Mouse (Mus musculus): Measurements from ENCODE around the gene Ccnt1.
A peak's percentile ranks its signal among the peaks of the same experiment; 100 is the strongest.

Ccnt1 gene

DNA sequence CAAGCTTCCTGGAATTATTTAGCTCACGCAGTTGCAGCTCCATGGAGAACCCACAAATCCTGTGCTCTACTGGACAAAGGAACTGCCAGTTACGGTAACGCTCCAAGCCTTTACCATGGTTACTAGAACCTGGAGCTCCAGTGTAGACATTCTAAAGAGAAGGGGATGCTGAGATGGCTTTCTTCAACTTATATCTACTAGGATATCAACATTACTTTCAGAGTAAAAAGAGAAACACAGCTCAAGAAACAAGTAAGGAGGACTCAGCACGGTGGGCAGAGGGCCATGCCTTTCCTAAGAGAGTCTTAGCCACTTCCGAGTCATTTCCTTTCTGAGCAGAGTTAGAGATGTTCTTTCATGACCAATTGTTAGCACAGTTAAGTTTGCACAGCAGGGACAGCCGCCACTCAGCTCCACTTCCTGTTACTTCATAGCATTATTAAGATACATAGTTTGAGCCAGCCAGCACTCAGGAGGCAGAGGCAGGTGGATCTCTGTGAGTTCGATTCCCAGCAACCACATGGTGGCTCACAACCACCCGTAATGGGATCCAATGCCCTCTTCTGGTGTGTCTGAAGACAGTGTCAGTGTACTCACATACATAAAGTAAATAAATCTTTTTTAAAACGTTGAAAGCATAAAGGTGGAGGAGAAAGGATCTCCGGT lies at the start of gene Ccnt1, which contains the start of gene 4930415O20Rik:
TSS of gene Ccnt1 (minus strand) at position 51 of the 666 bp plus-strand sequence.
TSS of gene 4930415O20Rik (plus strand) at position 132 of the 666 bp plus-strand sequence.
- no peak for DNase-seq

DNA sequence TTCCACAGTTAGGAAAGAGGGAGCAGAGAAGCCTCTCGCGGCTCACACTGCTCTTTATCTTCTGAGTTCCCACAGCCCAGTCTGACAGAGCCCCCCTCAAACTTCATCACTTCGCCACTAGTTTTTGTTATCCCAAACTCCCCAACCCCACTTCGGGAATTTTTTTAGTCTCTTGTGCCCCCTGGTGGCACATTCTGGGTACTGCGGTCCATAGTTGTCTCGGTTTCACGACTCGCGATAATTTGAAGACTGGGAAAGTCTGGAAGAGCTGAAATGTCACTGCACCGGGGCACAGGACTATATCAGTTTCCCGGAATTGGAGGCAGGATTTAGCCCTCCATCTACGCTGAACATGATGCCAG lies 46.4 kb upstream of the Ccnt1 start:
- DNase-seq: peak; percentile 83

DNA sequence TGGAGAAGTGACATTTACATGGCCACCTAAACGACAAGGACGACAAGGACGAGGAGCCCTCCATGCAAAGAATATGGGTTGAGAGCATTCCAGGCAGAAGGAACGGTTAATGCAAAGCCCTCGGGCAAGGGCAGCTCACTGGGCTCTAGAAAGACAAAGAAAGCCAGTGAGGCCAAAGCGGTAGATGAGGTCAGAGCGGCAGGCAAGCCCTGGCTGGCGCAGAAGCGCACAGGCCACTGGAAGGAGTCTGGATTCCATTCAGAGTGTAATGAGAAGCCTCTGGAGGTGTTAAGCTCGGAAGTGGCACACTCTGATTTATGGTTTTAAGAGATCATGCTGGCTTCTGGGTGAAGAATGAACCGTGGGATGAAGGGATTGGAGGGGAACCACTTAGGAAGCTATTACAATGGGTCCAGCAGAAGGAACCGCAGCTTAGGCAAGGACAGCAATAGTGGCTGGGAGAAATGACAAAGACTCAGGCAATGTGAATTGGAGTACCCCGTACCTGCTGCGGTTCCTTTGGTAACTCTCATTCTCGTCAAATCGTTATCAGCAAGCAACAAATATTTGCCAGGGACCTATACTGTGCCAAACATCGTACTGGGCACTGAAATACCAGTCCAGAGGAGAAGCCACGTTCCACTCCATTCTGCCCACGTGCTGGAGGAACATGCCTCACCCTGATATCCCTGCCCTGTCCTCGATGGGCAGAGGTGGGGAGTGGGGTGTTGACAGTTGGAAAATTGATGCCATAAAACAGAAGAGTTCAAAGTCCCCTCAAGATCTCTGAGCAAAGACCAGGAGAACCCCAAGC lies 45.8 kb upstream of the Ccnt1 start:
- DNase-seq: no peak

DNA sequence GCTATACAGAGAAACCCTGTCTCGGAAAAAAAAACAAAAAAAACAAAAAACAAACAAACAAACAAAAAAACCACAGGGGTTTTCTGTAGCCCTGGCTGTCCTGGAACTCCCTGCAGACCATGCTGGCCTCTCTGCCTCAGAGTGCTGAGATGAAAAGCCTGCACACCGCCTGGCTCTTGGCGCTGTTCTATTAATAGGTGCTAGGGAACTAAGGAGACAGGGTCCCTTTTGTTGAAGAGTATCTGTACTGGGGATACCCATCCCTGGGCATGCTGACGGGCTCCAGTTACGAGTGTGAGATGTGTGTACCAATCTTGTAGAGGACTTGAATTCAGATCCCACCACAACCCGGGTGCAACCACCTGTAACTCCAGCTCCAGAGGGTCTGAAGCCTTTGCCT lies 45.0 kb upstream of the Ccnt1 start:
- no peak for DNase-seq

DNA sequence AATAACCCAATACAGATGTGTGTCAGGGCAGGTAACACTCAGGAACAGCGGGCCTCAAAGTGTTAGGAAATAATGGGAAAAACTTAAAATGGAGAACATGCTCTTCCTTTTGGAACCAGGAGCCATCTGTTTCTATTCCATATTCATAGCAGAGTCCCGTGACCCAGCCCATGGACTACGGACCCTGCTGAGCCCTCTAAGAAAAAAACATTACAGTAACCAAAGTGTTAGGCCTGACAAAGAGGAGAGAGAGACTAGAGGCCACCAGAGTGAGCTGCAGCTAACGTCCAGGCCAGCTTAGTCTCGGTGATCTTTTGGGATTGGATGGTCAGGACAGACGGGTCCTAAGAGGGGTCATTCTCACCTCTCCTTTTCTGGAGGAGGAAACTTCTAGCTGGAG lies 44.2 kb upstream of the Ccnt1 start:
- no peak for DNase-seq

DNA sequence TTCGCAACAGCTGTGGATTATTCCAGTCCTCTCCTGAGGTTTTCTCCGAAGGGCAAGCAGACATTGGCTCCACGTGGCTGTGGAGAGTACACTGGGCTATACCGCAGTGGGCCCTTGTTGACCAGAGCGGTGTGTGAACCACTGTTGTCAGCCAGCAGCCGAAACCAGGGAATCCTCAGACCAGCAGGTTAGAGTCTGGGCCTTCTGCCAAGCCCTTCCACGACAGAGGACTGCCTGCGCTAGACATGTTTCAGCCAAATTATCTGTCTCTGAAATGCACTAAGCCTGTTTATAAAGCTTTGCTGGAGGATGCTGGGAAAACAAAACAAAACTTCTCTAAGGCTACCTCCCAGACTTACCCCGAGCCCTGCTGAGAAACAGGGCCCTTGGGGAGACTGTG lies 43.8 kb upstream of the Ccnt1 start:
- DNase-seq: no peak

DNA sequence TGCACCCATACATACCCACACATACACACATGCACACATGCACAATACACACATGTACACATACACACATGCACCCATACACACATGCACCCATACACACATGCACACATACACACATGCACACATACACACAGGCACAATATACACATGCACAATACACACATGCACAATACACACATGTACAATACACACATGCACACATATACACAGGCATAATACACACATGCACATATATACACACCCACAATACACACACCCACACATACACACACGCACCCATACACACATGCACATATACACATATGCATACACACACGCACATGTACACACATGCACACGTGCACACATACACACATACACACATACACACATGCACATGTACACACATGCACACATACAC lies 41.5 kb upstream of the Ccnt1 start:
- no peak for DNase-seq

DNA sequence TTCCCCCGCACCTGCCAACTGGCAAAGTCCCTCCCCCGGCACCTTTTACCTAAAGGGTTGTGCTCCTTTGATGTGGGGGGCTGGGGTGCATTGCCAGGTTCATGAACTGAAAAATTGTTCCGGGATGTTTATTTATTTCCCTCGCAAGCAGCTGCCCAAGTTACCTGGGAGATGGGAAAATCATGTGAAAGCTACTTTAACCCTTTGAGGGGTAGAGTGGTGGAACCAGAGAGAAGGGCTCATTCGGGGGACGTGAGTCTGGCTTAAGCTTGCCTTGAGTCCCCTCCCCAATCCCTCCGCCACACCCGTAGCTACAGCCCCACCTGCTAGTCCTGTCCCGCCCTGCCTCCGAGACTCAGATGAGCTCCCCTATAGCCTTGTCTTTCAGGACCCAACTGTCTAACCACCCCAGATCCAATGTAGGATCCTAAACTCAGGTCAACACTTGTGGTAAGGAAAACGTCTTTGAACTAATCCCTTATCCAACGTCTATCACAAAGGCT lies 39.5 kb upstream of the Ccnt1 start:
- no peak for DNase-seq

DNA sequence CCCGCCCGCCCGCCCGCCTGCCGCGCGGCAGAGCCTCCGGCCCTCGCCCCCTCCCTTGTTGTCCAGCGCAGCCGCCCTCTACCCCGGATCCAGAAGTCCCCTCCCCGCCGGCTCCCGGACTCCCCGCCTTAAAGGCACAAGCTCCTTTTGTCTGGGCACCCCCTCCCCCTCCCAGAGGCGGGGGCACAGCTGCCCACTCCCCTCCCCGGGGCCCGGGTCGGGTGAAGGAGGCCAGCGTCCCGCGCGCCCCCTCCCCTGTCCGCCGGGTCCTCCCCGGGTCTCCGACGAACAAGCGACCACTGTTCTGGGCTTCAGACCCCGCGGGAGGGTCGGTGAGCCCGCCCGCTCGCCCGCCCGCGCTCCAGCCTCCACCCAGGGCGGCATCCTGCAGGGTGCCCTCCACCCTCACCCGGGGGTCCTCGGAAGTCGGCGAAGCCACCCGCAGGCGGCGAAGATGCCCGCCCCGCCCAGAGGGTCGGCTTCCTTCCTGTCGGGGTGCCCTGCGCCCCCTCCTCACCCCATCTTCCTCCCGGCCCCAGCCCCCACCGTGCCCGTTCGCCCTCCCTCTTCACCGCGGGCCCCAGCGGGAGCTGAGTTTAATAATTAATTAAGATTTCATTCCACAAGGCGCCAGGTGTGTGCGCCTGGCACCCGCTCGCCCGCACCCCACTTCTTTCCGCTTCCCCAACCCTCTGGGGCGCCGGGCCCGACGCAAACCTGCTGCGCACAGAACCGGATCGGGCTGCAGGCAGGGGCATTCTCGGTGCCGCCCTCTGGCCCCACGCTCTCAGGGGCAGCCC lies 38.8 kb upstream of the Ccnt1 start, which contains the start of gene Adcy6:
TSS of gene Adcy6 (minus strand) at position 746 of the 800 bp plus-strand sequence.
- peak; percentile 61 for DNase-seq

DNA sequence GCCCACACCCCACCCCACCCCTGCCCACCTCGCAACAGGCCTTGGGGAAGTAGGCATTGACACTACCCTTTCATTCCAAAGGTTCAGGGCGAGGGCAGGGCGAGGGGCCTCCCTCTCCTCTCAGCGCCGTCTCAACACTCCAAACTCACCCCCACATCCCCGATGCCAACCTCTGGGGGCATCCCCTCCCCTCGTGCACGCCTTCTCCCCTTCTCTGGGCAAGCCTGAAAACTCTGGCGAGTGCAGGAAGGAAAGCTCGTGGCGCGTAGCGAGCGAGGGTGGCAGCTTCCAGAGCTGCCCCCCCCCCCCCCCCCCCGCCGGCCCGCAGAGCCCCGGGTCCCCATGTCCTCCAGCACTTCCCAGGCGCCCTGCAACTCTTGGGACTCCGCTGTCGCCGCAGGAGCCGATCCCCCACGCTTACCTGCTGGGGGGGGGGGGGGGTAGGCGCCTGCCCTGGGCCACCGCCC lies 38.1 kb upstream of the Ccnt1 start:
- DNase-seq: no peak

DNA sequence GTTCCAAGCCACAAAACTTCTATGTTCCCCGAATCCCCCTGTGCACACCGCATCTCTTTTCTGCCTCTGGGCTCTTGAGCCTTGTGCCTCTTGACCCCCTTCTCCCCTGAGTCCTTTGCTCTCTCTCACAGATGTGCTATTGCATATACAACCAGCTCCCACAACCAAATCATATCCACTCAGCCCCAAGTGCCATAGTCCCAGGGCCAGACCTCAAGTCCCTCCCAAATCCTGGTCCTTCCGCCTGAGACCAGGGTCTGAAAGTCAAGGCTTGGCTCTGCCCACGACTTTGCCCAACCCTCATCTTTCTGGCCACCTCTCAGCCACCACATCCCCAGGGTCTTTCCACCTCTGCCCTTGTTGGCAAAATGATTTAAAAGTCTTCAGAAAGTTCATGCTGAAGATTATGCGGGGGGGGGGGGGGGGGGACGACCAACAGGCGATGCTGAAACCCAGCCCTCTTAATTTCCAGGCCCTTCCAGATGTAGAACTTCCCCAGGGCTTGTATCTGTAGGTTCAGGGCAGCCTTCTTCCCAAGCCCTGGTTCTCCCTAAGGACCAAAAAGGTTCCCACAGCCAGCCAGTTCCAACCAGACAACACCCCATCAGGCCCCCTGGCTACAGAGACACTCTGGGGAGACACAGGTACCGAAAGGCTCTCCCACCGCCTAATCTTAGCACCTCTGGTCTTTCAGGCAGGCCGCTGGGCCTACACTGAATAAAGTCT lies 37.5 kb upstream of the Ccnt1 start:
- DNase-seq: no peak

DNA sequence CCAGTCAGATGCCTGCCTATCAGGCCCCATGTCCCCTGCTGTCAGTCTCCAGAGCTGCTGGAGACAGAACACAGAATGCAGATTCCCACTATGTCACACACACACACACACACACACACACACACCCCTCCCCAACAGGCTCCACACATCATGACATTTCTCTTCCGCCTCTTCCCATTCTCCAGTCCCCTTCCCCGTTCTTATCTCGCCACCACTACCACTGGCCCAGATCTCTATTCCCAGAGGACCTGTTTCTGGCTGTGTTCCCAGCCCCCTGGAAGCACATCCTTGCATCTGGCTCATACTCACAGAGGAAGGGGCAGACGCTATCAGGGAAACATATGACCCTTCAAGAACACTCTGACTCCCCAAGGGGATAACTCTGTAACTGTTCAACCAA lies 36.8 kb upstream of the Ccnt1 start:
- DNase-seq: no peak

DNA sequence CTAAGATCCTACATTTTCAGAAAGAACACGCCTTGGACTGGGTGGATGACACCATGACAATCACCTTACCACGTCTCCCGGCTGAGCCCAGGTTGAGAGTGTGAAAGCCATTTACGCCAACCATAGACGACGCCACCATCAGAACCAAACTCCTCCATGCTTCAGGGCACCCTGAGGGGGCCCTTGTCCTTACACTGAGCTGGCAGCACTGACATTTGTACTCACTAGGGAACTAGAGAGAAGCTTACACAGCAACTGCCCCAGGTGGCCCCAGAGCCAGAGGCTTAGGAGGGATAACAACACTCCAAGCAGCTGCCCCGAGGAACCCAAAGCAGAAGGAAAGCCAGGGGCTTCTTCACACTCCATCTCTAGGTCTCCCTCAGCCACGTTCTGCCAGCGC lies 36.0 kb upstream of the Ccnt1 start:
- DNase-seq: no peak

DNA sequence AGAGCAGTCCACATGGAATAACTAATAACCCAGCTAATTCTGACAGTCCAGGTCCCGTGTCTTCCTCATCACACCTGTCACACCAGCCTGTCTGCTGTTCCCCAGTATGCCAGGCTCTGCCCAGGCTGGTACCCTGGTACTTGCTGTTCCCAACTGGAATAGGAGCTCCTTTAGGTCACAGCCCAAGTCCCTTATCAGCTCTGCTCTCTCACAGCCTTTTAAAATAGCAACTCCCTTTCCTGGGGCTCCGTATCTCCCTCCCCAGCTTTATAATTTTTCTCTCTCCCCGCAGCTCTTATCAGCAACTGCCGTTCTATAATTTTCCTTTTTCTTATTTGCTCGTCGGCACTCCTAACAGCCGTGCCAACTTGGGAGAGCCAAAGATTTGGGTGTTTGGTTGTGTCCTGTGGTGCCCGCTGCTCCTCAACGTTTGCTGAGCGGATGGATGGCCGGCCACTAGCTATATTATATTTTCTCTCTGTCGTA lies 35.4 kb upstream of the Ccnt1 start:
- DNase-seq: no peak

DNA sequence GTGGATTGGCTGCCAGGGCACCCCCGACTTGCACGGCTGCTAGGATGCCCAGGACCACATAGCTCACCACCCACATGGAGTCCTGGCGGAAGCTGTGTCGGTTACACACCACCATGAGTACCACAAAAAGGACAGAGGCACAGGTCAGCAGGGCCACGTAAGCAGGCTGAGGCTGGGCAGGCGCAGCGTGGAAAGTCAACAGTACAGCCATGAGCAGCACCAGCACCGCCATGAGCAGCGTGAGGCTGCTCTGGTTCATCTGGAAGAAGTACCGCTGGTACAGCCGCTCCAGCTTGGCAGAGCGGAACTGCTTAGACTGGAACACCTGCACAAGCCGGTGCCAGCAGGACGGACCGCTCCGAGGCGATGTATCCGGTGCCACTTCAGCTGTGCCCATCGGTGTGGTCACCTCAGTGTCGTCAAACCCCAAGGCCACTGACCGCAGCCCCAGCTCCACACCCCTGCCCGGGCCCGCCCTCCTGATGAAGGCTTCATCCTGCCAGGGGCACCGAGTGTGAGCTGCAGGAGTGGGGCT lies 33.4 kb upstream of the Ccnt1 start:
- no peak for DNase-seq

DNA sequence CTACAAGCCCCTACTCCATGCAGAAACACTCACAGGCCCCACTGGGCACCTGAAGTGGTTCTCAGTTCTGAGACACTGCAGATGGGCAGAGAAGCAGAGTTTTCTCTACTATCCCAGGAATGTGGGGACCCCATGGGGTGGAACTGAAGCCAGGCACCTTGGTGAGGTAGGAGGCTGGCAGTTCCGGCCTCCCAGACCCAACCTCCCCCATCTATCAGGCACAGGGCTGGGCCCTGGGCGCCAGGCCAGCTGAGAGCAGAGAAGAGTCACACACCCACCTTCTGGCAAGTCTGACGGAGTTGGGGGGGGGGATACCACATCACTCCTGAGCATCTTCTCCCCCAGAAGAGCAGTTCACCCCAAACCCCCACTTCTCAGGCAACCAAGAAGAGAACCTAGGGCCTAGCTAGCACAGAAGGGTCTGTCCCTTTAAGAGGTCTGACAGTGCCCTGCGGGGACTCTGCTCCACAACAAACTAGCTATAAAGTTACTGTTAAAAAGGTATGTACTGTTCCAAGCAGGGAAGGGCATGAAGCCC lies 32.3 kb upstream of the Ccnt1 start:
- no peak for DNase-seq

DNA sequence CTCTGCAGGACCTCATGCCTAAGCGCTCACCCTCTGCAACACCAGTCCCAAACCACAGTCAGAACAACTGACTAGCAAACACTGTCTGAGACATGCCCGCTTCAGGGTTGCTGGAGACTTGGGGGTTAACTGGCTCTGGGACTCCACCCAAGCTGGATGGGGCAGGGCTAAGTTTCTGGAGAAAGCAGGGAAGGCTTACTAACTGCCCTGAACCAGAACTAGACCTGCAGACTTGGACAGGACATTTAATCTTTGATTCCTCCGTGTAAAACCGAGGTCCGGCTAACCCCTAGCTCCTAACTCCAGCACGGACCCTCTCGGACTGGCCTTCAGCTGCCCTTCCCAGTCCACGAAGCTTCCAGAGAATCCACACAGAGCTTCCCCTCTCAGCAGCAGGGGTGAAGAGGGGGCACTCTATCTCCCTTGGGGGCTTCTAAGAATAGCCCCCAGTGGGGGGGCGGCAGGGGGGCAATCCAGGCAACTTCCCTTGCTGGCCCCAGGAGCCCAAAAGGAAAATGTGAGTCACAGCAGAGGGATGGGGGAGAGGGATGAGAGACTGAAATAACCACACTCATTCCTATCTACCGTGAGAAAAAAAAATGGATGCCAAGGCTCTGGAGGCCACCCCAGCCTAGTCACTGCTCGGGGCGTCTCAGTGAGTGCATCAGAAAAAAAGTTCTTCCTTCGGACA lies 31.6 kb upstream of the Ccnt1 start:
- no peak for DNase-seq

DNA sequence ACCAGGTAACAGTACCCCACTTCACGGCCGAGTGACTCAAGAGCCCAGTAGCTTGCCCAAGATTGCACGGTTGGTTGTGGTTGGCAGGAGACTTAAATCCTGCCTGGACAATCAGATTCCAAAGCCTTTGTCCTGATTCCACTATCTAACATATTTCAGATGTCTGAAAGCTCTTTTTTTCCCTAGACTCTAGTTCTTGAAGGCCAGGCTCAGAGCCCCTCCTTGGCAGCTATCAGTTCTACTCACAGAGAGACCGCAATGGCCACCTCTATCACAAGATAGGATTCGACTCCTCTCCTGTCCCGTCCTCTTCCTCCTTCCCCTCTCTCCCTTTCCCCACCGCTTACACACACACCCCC lies 31.1 kb upstream of the Ccnt1 start:
- no peak for DNase-seq

DNA sequence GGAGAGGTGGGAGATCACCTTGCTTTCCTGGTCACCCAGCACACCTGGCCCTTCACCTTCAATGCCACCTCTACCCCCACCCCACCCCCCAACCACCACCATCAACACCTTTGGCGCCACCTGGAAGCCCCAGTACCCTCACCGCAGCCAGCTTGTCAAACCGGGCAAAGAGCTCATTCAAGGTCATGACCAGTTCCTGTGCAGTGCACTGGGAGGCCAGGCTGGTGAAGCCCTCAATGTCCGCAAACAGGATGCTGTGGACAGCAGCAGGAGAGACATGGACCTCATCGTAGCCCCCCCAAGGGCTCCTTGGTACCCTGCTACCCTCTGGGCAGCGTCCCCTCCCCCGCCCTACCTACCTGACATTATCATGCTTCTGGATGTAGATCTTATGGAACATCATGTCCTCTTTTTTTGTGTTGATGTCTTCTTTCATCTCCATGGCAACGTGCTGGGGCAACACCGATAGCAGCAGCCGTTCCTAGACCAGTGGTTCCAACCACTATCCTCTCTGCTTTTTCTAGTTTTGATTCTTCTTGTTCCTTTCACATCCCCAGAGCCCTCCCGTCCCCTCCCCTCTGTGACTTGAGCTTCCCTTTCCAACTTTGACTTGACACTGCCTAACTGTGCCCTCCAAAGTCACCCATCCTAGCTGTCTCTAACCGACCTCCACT lies 29.4 kb upstream of the Ccnt1 start:
- no peak for DNase-seq

DNA sequence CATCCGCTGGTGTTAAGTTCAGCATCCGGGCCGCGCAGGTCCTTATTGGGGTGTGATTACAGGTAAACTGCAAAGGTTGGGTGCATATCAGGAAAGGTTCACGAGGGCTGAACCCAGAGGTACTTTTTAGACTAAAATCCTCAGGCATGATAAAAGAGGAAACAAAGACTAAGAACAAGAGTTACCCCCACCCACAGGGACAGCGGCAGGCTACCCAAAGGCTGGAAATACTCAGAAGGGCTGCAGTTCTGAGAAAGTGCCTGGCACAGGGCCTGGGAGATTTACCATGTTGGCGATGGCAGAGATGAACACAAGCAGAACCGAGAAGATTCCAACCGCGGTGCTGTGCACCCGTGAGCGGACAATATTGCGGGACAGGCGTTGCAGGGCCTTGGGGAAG lies 25.9 kb upstream of the Ccnt1 start:
- DNase-seq: no peak

DNA sequence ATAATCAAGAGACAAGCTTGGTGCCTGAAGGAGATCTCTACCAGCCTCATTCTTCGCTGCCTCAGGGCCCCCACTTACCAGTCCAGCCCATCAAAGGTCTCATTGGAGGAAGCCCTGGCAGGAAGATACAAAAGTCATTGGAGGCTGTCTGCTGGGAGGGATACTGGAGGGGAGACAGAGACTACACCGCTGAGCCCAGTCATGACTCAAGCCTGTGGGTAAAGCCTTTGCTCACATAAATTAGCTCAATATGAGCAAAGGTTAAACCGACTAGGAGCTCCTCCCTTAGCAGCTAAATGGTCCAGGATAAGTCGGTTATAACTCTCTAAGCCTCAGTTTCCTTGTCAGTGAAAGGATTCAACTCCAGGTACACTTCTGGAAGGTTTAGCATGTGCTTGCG lies 24.3 kb upstream of the Ccnt1 start:
- DNase-seq: no peak
